Mouse (Mus musculus) stomach, embryonic 15.5 days (tissue): ENCODE measurements around the gene Zfp934. TPM values are rescaled to one million over a fixed set of nuclear protein-coding genes. Genes with fewer than 3 reads are reported as not detected.

Experiments used
- microRNA-seq: library from miRNA; unstranded; fragments of <30 nt; microRNA quantifications from one replicate; pipeline ENCODE4, GENCODE M21; 2016
- polyA plus RNA-seq: library from polyadenylated mRNA; unstranded; fragments of >200 nt; fragmentation: Nextera tagmentation; extraction: Ambion mirVana; gene quantifications from 2 replicates; pipeline ENCODE4 v1.2.1, GENCODE M21; 2015

Gene Zfp934
- polyA plus RNA-seq, 1 experiment from 2014 or later: 19.1 TPM

Small RNAs within 50 kb of the gene (microRNA-seq; reads per million reads assigned to microRNA genes)
- not detected for gene Gm22256

Other genes with a start within 250 kb of the Zfp934 start
- gene Gm3604, start 188.0 kb downstream of the Zfp934 start, polyA plus RNA-seq: 5.0 and 5.1 TPM in 2 replicates
- 13.3 and 13.4 TPM in 2 replicates for gene Gm49359, start 104.4 kb downstream of the Zfp934 start, polyA plus RNA-seq
- gene Zfp935, start 12.7 kb downstream of the Zfp934 start, polyA plus RNA-seq: not detected in 2 replicates
- gene 6720489N17Rik, start 53.0 kb upstream of the Zfp934 start, polyA plus RNA-seq: 10.3 and 13.7 TPM in 2 replicates
- gene Platr25, start 189.5 kb upstream of the Zfp934 start, polyA plus RNA-seq: 25.6 and 25.8 TPM in 2 replicates
- 9.8 and 11.2 TPM in 2 replicates for gene Gm5141, start 214.6 kb upstream of the Zfp934 start, polyA plus RNA-seq